ENCODE assay signal across 8 mouse cellular contexts in the genomic region with DNA sequence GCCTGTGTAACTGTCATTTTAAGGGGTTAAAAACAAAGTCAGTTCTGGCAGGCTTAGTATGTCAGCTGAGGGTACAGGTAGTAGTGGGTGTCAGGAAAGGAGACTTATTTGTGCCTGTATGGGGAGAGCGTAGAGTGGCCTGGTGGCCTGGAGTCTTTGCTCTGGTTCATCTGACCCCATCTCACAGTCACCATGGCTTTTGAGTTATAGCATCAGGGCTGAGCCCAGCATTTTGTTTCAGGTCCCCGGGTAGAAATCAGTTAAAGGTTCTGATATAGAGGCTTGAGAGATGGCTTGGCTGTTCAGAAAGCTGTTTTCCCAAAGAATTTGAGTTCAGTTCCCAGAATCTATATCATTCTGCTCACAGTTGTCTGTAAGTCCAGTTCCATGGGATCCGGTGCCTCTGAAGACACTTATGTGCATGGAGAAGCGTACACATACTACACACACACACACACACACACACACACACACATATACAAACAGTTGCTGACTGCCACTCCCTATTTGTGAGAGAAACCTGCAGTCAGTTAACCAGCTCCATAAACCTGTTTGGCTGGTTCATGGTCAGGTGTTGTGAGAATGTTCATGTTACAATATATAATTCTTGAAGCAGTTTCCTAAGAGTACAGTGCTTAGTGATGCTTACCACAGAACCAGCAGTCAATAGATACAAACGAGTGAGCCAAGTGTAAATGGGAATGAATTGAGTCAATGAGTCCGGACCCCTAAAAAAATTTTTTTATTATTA. TPM values are rescaled to one million over a fixed set of nuclear protein-coding genes. Genes with fewer than 3 reads are reported as not detected.
DNase-seq lines count a peak whose midpoint lies in the region; ATAC-seq and TF ChIP-seq lines count a peak whose summit lies in the region.

No protein-coding gene starts in this region.

- peak; percentile 38; the same call in 1 of the 2 replicates for ATAC-seq in lung, embryonic 14.5 days (ENCODE audit: insufficient read depth)
- ATAC-seq in forebrain, embryonic 16.5 days: peak; percentile 13; the same call in 1 of the 2 replicates
- ATAC-seq in limb, embryonic 12.5 days (ENCODE audit: insufficient number of reproducible peaks, insufficient read depth, low FRiP score, low TSS enrichment, low read depth): peak; percentile 27; the same call in 1 of the 2 replicates
- ATAC-seq in neural tube, embryonic 14.5 days (ENCODE audit: low read depth): 0 out of 2 replicates have a peak, but pooled peaks have one; percentile 17

- peak overlapping the region; percentile 77 for H3K4me3 ChIP-seq in lung, embryonic 14.5 days (ENCODE audit: low read depth, low read length)
- no peak overlapping the region for H3K4me3 ChIP-seq in lung, adult 2 months (replicated peaks; ENCODE audit: extremely low read depth, low read depth, low read length)
- peak overlapping the region; percentile 93 for H3K4me3 ChIP-seq in forebrain, embryonic 16.5 days (replicated peaks; ENCODE audit: low read length)
- H3K4me3 ChIP-seq in limb, embryonic 12.5 days (replicated peaks): peak overlapping the region; percentile 86
- peak overlapping the region; percentile 91 for H3K4me3 ChIP-seq in neural tube, embryonic 14.5 days (ENCODE audit: low read depth, low read length)

- peak overlapping the region; percentile 89 for H3K27ac ChIP-seq in lung, embryonic 14.5 days (ENCODE audit: low read depth)
- H3K27ac ChIP-seq in forebrain, embryonic 16.5 days (ENCODE audit: low read length): no peak overlapping the region
- peak overlapping the region; percentile 4; the same call in 1 of the 2 replicates for H3K27ac ChIP-seq in limb, embryonic 12.5 days
- H3K27ac ChIP-seq in neural tube, embryonic 14.5 days (ENCODE audit: low read depth, low read length): peak overlapping the region; percentile 63

- H3K4me2 ChIP-seq in lung, embryonic 14.5 days: peak overlapping the region; percentile 62
- H3K4me2 ChIP-seq in forebrain, embryonic 16.5 days (ENCODE audit: low read length): peak overlapping the region; percentile 88
- H3K4me2 ChIP-seq in limb, embryonic 12.5 days: peak overlapping the region; percentile 70
- peak overlapping the region; percentile 49 for H3K4me2 ChIP-seq in neural tube, embryonic 14.5 days (ENCODE audit: low read depth, low read length)

- no peaks in the 10 kb centered on the region for H3K36me3 ChIP-seq in lung, embryonic 14.5 days (ENCODE audit: insufficient read depth)
- no peaks in the 10 kb centered on the region for H3K36me3 ChIP-seq in forebrain, embryonic 16.5 days (ENCODE audit: control insufficient read depth, insufficient read depth)
- H3K36me3 ChIP-seq in limb, embryonic 12.5 days: no peaks in the 10 kb centered on the region
- no peaks in the 10 kb centered on the region for H3K36me3 ChIP-seq in neural tube, embryonic 14.5 days (ENCODE audit: control insufficient read depth, insufficient read depth, low read length)

- TF ChIP-seq POLR2A in lung, adult 2 months (IDR thresholded peaks at IDR 0.05; ENCODE audit: borderline replicate concordance, extremely low read depth, low read depth, low read length): no peak

- 54% methylated on average over 6 of the region's 6 CpGs for WGBS in lung, embryonic 14.5 days
- 45% methylated on average over 6 of the region's 6 CpGs for WGBS in lung, adult 2 months
- 59% methylated on average over 6 of the region's 6 CpGs for WGBS in forebrain, embryonic 16.5 days
- WGBS in limb, embryonic 12.5 days: 63% methylated on average over 6 of the region's 6 CpGs
- 61% methylated on average over 6 of the region's 6 CpGs for WGBS in neural tube, embryonic 14.5 days

- H3K27me3 ChIP-seq in lung, embryonic 14.5 days (ENCODE audit: insufficient read depth, low read length): no peaks in the 10 kb centered on the region
- H3K27me3 ChIP-seq in forebrain, embryonic 16.5 days (replicated peaks; ENCODE audit: control insufficient read depth, insufficient read depth, low read length): no peaks in the 10 kb centered on the region
- no peaks in the 10 kb centered on the region for H3K27me3 ChIP-seq in limb, embryonic 12.5 days
- no peaks in the 10 kb centered on the region for H3K27me3 ChIP-seq in neural tube, embryonic 14.5 days (ENCODE audit: control insufficient read depth, insufficient read depth, low read length)

- no peak for DNase-seq in lung, embryonic 14.5 days
- DNase-seq in lung, adult 2 months: no peak
- DNase-seq in cerebellum, adult 18-20 months: no peak
- no peak for DNase-seq in layer of hippocampus, adult 9-10 months (ENCODE audit: low spot score)
- no peak for DNase-seq in spleen, postnatal 36 days (ENCODE audit: low spot score in 2 of 2)

- no peaks in the 10 kb centered on the region for H3K9me3 ChIP-seq in lung, embryonic 14.5 days (ENCODE audit: low read depth, low read length)
- H3K9me3 ChIP-seq in forebrain, embryonic 16.5 days (ENCODE audit: control insufficient read depth, low read length): no peaks in the 10 kb centered on the region
- no peaks in the 10 kb centered on the region for H3K9me3 ChIP-seq in limb, embryonic 12.5 days
- no peaks in the 10 kb centered on the region for H3K9me3 ChIP-seq in neural tube, embryonic 14.5 days (ENCODE audit: control insufficient read depth, low read length)

- 0 out of 2 replicates have a peak, but pooled peaks cover 6% of the 10 kb centered on the region for H3K4me1 ChIP-seq in lung, embryonic 14.5 days (ENCODE audit: insufficient read depth)
- peaks cover 10% of the 10 kb centered on the region for H3K4me1 ChIP-seq in lung, adult 2 months (ENCODE audit: control insufficient read depth, insufficient read depth, low read length)
- peaks cover 26% of the 10 kb centered on the region for H3K4me1 ChIP-seq in forebrain, embryonic 16.5 days (replicated peaks; ENCODE audit: control insufficient read depth, insufficient read depth, low read length)
- peaks cover 24% of the 10 kb centered on the region for H3K4me1 ChIP-seq in limb, embryonic 12.5 days (replicated peaks)
- H3K4me1 ChIP-seq in neural tube, embryonic 14.5 days (ENCODE audit: control insufficient read depth, insufficient read depth, low read length): peaks cover 17% of the 10 kb centered on the region

- H3K9ac ChIP-seq in lung, embryonic 14.5 days: peak overlapping the region; percentile 88
- peak overlapping the region; percentile 99 for H3K9ac ChIP-seq in forebrain, embryonic 16.5 days (replicated peaks; ENCODE audit: low read depth, low read length)
- H3K9ac ChIP-seq in limb, embryonic 12.5 days (replicated peaks): peak overlapping the region; percentile 46; the same call in 1 of the 2 replicates
- peak overlapping the region; percentile 35 for H3K9ac ChIP-seq in neural tube, embryonic 14.5 days (replicated peaks; ENCODE audit: low read depth, low read length)

- TF ChIP-seq CTCF in lung, embryonic 14.5 days (IDR thresholded peaks at IDR 0.05; ENCODE audit: low read depth): no peak
- TF ChIP-seq CTCF in lung, adult 2 months (IDR thresholded peaks at IDR 0.05; ENCODE audit: insufficient read depth, low read length): no peak

RNA-seq across cellular contexts. Expression of a gene that starts 0.5 kb away (rescaled TPM):
- polyA plus RNA-seq in lung, embryonic 14.5 days (2014; fragmentation: Nextera tagmentation; extraction: Ambion mirVana): 68.9 and 71.1 TPM in 2 replicates
- 56.5 and 70.8 TPM in 2 replicates for polyA plus RNA-seq in lung, adult 2 months (2012; rRNA removed)
- 102 and 108 TPM in 2 replicates for polyA plus RNA-seq in forebrain, embryonic 16.5 days (2015; fragmentation: Nextera tagmentation; extraction: Ambion mirVana)
- 45.7 and 52.8 TPM in 2 replicates for polyA plus RNA-seq in limb, embryonic 12.5 days (2016; fragmentation: Nextera tagmentation; extraction: Ambion mirVana)
- polyA plus RNA-seq in neural tube, embryonic 14.5 days (2014; fragmentation: Nextera tagmentation; extraction: Ambion mirVana): 126 and 133 TPM in 2 replicates

RNA-seq across cellular contexts. Expression of a gene that starts 4.1 kb away (rescaled TPM):
- polyA plus RNA-seq in lung, embryonic 14.5 days (2014; fragmentation: Nextera tagmentation; extraction: Ambion mirVana): 158 and 162 TPM in 2 replicates
- 18.7 and 20.7 TPM in 2 replicates for polyA plus RNA-seq in lung, adult 2 months (2012; rRNA removed)
- polyA plus RNA-seq in forebrain, embryonic 16.5 days (2015; fragmentation: Nextera tagmentation; extraction: Ambion mirVana): 118 and 125 TPM in 2 replicates
- 175 and 178 TPM in 2 replicates for polyA plus RNA-seq in limb, embryonic 12.5 days (2016; fragmentation: Nextera tagmentation; extraction: Ambion mirVana)
- 96.4 and 96.9 TPM in 2 replicates for polyA plus RNA-seq in neural tube, embryonic 14.5 days (2014; fragmentation: Nextera tagmentation; extraction: Ambion mirVana)

RNA-seq across cellular contexts. Expression of a gene that starts 30.1 kb away (rescaled TPM):
- 6.7 and 6.9 TPM in 2 replicates for polyA plus RNA-seq in lung, embryonic 14.5 days (2014; fragmentation: Nextera tagmentation; extraction: Ambion mirVana)
- 13.6 and 15.7 TPM in 2 replicates for polyA plus RNA-seq in lung, adult 2 months (2012; rRNA removed)
- polyA plus RNA-seq in forebrain, embryonic 16.5 days (2015; fragmentation: Nextera tagmentation; extraction: Ambion mirVana): 25.0 and 35.5 TPM in 2 replicates
- polyA plus RNA-seq in limb, embryonic 12.5 days (2016; fragmentation: Nextera tagmentation; extraction: Ambion mirVana): 5.6 and 6.4 TPM in 2 replicates
- polyA plus RNA-seq in neural tube, embryonic 14.5 days (2014; fragmentation: Nextera tagmentation; extraction: Ambion mirVana): 38.7 and 64.1 TPM in 2 replicates

RNA-seq across cellular contexts. Expression of a gene that starts 49.4 kb away (rescaled TPM):
- 0.14 TPM in 2 replicates for polyA plus RNA-seq in lung, embryonic 14.5 days (2014; fragmentation: Nextera tagmentation; extraction: Ambion mirVana)
- 46.8 and 47.3 TPM in 2 replicates for polyA plus RNA-seq in lung, adult 2 months (2012; rRNA removed)
- 1.2 and 2.0 TPM in 2 replicates for polyA plus RNA-seq in forebrain, embryonic 16.5 days (2015; fragmentation: Nextera tagmentation; extraction: Ambion mirVana)
- polyA plus RNA-seq in limb, embryonic 12.5 days (2016; fragmentation: Nextera tagmentation; extraction: Ambion mirVana): 0.38 and 0.51 TPM in 2 replicates
- 0.75 and 0.92 TPM in 2 replicates for polyA plus RNA-seq in neural tube, embryonic 14.5 days (2014; fragmentation: Nextera tagmentation; extraction: Ambion mirVana)

Comparison
In these comparisons a context has a peak if more than half of its experiments do, and no peak if none do; other contexts are left out.
1. H3K9ac ChIP-seq: peak in every context shown above with its lines; median percentile 99 in forebrain, embryonic 16.5 days; 88 in lung, embryonic 14.5 days; 46 in limb, embryonic 12.5 days; 35 in neural tube, embryonic 14.5 days.